Mouse (Mus musculus) urinary bladder, postnatal 4 days (tissue): ENCODE results near the gene Akr7a5.
A peak's percentile ranks its signal among the peaks of the same experiment; 100 is the strongest.

Experiments
- DNase-seq, 2 experiments: peaks; one replicate each; pipeline ENCODE4 v3.0.0; 2021 to 2022; ENCODE audit warnings: low spot score in 2 of 2

The Akr7a5 gene

DNA sequence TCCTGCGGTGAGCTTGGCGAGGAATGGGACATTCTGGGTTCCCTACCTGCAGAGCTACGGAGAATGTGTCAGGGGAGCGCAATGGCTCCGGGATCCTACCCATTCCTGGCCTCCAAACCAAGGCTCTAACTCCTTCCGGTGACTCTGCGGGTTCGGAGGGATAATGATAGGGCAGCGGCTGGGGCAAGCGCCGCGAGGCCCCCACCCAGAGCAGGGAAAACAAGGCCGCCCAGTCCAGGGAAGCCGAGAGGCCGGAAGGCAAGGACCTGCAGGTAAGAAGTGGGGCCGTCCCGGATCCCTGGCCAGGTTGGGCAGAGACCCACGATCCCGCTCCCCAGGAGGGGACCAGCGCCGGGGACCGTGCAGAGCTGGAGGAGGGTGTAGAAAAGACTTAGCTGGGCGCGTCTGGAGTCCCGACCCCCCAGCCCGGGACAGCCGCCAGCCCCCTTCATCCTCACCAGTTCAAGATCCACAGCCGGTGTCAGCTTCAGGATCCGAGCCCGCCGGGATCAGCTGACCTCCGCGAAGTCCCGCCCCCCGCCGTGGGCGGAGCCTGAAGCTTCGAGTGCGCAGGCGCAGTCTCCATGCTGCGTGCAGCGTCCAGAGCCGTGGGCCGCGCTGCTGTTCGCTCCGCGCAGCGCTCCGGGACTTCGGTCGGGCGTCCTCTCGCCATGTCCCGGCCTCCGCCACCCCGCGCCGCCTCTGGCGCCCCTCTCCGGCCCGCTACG, at the start of gene Akr7a5, which contains the start of gene Pqlc2:
Gene Akr7a5, plus strand, starts transcription at position 574 of the 728 bp plus-strand sequence.
Gene Pqlc2, minus strand, starts transcription at position 538 of the 728 bp plus-strand sequence.
- peak; percentile 96 to 99 for DNase-seq

DNA sequence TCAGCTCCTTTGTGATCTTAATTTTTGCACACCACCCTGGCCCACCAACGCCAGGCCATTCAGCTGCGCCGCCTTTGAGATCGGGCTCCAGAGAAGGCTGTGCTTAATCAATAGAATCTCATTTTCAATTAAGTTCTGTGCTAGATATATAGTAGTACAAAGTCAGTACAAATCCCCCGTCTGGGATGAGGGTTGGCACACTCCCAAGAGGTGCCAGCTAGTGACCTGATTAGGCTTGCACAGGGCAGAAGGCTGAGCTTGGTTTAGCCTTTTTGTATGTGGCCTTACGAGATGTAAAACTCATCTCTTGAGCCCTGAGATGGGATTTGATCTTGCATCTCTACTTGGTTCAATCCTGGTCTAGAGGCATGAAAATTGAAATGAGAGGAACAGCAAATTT, 47.6 kb upstream of the Akr7a5 start:
- DNase-seq: no peak

GRCm38 (mm10) chr4:139265783-139266499, 44.6 kb upstream of the Akr7a5 start:
- no peak for DNase-seq

- DNase-seq: no peak
These were observed 44.1 kb upstream of the Akr7a5 start for GRCm38 (mm10) chr4:139266500-139266865.

GRCm38 (mm10) chr4:139267335-139267734, 43.2 kb upstream of the Akr7a5 start:
- no peak for DNase-seq

- no peak for DNase-seq
These were observed 42.3 kb upstream of the Akr7a5 start for GRCm38 (mm10) chr4:139268242-139268641.

DNA sequence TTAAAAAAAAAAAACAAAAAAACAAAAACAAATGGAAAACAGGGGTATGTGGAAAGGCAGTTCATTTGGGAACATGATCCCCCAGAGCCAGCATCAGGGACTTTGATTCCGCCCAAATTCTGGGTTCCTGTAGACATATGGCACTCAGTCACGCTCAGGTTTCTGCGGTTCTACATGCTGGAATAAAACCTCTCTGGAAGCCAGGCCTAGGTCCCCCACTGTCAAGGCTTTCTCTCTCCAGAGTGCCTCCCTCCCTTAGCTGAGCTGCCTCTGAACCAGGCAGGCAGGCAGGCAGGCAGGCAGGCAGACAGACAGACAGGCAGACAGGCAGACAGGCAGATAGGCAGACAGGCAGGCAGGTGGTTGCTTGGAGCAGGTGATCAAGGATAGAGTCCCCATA, 40.4 kb upstream of the Akr7a5 start:
- no peak for DNase-seq

GRCm38 (mm10) chr4:139271562-139271961, 39.0 kb upstream of the Akr7a5 start:
- no peak for DNase-seq

GRCm38 (mm10) chr4:139272951-139273680, 37.4 kb upstream of the Akr7a5 start:
- DNase-seq: no peak

DNA sequence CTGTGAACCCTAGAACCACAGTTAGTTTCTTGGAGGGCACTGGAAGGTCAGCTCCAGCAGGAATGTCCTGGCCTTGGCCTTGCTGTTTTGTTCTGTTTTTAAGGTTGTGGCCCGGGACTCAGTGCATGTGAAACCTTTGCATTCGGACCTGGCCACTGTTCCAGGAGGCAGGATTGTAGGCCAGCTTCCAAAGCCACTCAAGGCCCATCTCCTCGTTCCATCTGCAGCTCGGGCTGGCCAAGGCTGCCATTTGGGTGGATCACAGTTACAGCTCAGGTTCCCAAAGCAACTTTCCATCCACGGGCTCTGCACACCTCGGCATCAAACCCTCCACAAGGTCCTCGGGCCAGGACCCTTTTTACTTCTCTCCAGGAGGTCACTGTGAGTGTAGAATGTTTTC, 36.0 kb upstream of the Akr7a5 start:
- no peak for DNase-seq

- DNase-seq: no peak
These were observed 34.1 kb upstream of the Akr7a5 start for GRCm38 (mm10) chr4:139276411-139276810.

DNA sequence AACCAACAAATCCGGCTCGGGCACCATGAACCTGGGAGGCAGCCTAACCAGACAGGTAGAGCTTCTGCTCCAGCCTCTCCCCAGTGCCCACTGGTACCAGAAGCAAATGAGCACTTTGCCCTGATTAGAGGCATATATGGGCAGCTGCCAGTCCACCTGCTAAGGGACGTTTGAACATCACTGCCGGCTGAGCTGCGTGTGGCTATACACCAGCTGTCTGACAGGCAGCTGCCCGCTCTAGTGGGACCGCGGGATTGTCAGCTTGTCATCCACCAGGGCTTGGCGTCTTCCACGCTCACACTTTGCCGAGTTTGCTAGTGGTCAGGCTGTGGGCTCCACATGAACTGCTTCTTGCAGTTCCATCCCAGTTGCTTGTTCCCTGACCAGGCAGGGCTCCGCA, 30.0 kb upstream of the Akr7a5 start:
- no peak for DNase-seq

GRCm38 (mm10) chr4:139281791-139282345, 28.7 kb upstream of the Akr7a5 start:
- DNase-seq: no peak

DNA sequence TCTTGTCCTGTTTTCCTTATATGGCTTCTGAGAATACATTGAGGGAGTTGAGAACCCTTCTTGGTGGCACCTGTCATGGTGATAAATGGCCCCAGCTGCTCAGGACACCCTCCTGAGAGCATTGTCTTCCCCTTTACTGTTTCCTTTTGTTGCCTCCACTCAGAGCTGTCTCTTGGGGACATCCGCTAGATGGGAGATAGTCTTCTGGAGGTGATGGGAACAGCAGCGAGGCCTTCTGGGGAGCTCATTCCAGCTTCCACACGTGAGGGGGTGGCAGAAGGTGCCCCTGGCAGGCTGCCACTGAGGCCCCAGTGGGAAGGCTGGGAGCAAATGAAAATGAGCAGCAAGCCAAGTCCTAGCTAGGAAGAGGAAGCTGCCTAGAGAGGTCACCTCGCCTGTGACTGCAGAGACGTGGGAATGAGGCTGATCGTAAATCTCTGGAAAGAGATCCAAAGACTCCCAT, 27.6 kb upstream of the Akr7a5 start:
- DNase-seq: no peak

- DNase-seq: no peak
These were observed 25.7 kb upstream of the Akr7a5 start for GRCm38 (mm10) chr4:139284877-139285276.

DNA sequence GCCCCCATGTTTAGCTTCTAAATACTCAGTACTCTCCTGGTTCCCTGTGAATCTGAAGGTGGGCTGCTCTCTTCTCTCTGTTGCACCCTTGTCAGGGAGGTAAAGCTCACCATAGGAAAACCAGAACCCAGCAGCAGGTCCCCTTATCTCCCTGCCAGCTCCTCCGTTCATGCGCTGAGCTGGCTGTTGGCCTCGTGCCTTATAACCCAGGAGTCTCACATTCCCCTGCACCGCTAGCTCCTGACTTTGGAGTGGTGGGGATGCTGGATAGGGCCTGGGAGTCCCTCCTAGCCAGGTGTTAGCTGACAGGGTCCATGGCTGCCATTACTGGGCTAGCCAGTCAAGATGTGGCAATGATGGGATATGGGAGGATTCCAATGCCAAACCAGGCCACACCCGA, 24.3 kb upstream of the Akr7a5 start:
- DNase-seq: no peak

DNA sequence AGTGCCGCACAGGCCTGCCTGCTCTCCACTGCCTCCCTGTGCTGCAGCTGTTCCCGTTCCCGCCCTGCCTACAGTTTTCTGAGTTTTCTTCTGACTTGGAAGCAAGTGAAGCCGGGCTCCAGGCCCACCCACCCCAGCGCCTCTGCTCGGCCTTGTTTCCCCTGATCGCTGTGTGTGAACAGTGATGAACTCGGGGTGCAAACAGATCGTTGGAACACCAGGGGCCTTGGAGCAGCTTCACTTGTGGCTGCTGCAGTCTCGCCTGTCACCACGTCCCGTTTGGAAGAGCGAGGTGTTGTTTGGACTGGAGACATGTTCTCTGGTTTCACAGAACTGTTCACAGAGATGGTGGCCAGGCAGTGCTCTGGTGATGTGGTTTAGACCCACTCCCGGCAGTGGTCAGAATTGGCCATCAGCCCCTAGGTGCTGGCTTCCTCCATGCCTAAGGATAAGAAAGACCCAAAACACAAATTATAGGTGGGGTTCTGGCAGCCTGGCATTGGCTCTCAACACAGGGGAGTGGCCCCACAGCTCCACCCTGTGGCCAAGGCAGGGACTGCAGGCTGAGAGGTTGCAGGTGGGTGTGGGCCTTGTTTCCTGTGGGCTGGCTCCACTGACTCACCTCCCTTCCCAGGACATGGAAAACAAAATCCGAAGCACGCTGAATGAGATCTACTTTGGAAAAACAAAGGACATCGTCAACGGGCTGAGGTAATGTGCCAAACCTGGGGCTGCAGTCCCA, 23.3 kb upstream of the Akr7a5 start:
- DNase-seq: peak; percentile 77 to 89

DNA sequence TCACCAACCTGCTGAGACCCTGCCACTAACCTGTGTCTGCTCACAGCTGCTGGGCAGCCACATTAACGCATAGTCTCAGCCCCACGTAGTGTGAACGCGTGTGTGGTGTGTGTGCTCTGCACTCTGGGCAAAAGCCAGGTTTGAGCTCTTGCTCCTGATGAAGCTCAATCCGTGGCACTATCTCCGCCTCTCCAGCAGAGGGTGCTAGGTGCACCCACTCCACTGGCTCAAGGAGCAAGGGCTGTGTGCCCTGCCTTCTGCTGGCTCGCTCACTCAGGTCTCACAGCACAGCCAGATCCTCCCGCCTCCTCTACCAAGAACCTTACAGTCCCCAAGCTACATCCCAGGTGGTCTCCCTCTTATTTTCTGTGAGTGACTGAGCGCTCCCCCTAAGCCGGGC, 21.5 kb upstream of the Akr7a5 start:
- DNase-seq: no peak

DNA sequence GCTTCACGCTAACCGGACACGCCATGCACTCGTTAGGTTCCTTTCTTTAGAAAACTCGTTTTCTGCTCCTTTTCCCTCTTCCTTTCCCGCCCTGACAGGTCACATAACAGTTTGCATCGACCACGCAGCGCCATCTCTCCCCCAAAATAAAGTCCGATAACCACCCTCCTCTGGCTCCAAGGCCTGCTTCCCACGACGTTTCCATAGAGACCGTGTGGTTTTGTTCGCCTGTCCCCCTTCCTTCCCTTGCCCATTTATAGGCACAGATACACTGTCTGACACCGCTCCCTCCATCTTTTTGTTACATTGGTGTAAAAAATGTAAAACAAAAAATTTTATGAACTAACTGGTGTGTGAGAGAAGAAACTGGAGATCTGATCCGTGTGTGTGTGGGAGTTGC, 19.4 kb upstream of the Akr7a5 start:
- no peak for DNase-seq

- DNase-seq: no peak
These were observed 18.5 kb upstream of the Akr7a5 start for GRCm38 (mm10) chr4:139292038-139292437.

DNA sequence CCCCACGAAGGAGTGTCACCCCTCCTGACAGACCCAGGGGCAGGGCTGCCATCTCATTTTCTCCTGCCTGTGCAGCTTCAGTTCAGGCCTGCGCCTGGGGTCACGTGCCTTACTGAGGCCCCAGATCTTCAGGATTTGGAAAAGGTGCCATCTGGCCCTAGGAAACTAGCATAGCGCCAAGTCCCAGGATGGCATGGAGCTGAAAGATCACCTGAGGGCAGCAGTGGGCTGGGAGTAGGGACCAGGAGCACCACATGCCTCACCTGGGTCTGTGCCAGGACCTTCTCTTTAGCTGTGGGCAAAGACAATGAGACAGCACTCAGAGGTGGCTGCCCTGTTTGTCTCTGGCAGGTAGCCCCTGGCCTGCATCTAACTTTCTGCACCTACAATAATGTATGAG, 13.0 kb upstream of the Akr7a5 start:
- DNase-seq: no peak
